Mouse (Mus musculus) liver, postnatal 0 days (tissue): ENCODE results near the gene Chst4. TPM values are rescaled to one million over a fixed set of nuclear protein-coding genes. Genes with fewer than 3 reads are reported as not detected.
"Not testable (repeated sequence)": the region's sequence is repeated elsewhere in the genome, so short reads cannot be mapped to it uniquely, and the experiment has no call there.

Experiments used
- ATAC-seq: fragments of 200-750 bp; cut with Nextera tagmentation; 2 replicates; pipeline ENCODE4 v1.8.0; 2017; ENCODE audit warnings: mild to moderate bottlenecking, moderate library complexity
- DNase-seq: peaks from one replicate; pipeline ENCODE4 v3.0.0-alpha.2; 2016
- H3K27ac ChIP-seq: fragments of 300-500 bp; sonication (generic); 2 replicates; pipeline ENCODE4 v1.5.1; 2014; ENCODE audit warnings: antibody characterized with exemption, moderate library complexity, mild to moderate bottlenecking, low read depth
- H3K27me3 ChIP-seq: fragments of 300-500 bp; sonication (generic); 2 replicates; pipeline ENCODE4 v1.6.1; 2014; ENCODE audit warnings: low read length, control low read depth, mixed read lengths; ENCODE audit not compliant: insufficient read depth
- H3K36me3 ChIP-seq: fragments of 300-500 bp; sonication (generic); replicated peaks from 2 replicates; pipeline ENCODE4 v1.6.1; 2014; ENCODE audit warnings: mild to moderate bottlenecking, control low read depth, low read length, moderate library complexity, mixed read lengths; ENCODE audit not compliant: insufficient read depth
- H3K4me1 ChIP-seq: fragments of 300-500 bp; sonication (generic); 2 replicates; pipeline ENCODE4 v1.6.1; 2014; ENCODE audit warnings: antibody characterized with exemption, mild to moderate bottlenecking, control low read depth; ENCODE audit not compliant: insufficient read depth
- H3K4me2 ChIP-seq: fragments of 300-500 bp; sonication (generic); 2 replicates; pipeline ENCODE4 v1.6.1; 2014; ENCODE audit warnings: low read depth, mild to moderate bottlenecking, low read length, moderate library complexity, mixed read lengths
- H3K4me3 ChIP-seq: fragments of 300-500 bp; sonication (generic); 2 replicates; pipeline ENCODE4 v1.5.1; 2014; ENCODE audit warnings: low read depth, low read length
- H3K9ac ChIP-seq: fragments of 300-500 bp; sonication (generic); replicated peaks from 2 replicates; pipeline ENCODE4 v1.6.1; 2014; ENCODE audit warnings: mild to moderate bottlenecking, moderate library complexity
- H3K9me3 ChIP-seq: fragments of 300-500 bp; sonication (generic); 2 replicates; pipeline ENCODE4 v1.6.1; 2016; ENCODE audit warnings: mild to moderate bottlenecking, control low read depth, low read length, mixed read lengths
- CTCF ChIP-seq: sonication (generic); IDR thresholded peaks from 2 replicates; pipeline ENCODE4 v1.5.1; 2016; ENCODE audit warnings: antibody characterized with exemption, low read depth
- EP300 ChIP-seq: IDR thresholded peaks from 2 replicates; pipeline ENCODE4 v1.6.1; 2016; ENCODE audit warnings: antibody characterized with exemption, low read depth, mild to moderate bottlenecking
- WGBS: fragments of 180-500 bp; shearing (Covaris S2); extraction: QIAGEN DNeasy Blood & Tissue Kit; methylation state at CpG from one replicate; pipeline ENCODE4 v1.1.7; 2014; ENCODE audit not compliant: insufficient replicate concordance; 5-methylcytosine and 5-hydroxymethylcytosine counted together
- polyA plus RNA-seq: library from polyadenylated mRNA; unstranded; fragments of >200 nt; fragmentation: Nextera tagmentation; extraction: Ambion mirVana; gene quantifications from 2 replicates; pipeline ENCODE4 v1.2.1, GENCODE M21; 2015

The Chst4 gene
- polyA plus RNA-seq, 1 experiment from 2014 or later, result 0.13 TPM

DNA sequence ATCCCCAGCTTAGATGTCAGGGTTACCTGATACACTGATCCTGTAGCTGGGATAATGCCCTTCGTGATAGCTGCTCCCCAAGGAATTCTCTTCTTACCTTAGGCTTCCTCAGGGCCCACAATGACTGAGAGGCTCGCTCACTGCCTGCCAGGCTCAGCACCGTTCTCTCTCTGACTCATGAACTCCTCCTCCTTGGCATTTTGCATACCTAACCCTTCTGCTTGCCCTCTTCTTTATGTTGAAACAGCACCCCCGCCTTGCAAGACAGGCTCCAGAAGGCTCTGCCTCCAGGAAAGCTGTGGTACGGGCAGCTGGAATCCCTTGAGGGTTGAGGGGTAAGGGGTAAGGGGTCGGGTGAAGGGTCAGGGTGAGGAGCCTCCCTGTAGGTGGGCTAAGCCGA lies 324 bp downstream of the Chst4 start:
- Histone ChIP-seq H3K4me3 (no peak overlapping the region), H3K4me2 (no peak overlapping the region), H3K9me3 (no peaks in the 10 kb centered on the region), H3K4me1 (no peaks in the 10 kb centered on the region), H3K27me3 (no peaks in the 10 kb centered on the region), H3K27ac (no peak overlapping the region), H3K9ac (no peak overlapping the region), H3K36me3 (no peaks in the 10 kb centered on the region)
- no peak for ATAC-seq
- WGBS, result 44% methylated on average over 7 of the region's 7 CpGs
- TF ChIP-seq EP300 (no peak), CTCF (no peak)
- no peak for DNase-seq

- Histone ChIP-seq H3K4me2 (no peak overlapping the region), H3K9me3 (no peaks in the 10 kb centered on the region), H3K9ac (no peak overlapping the region), H3K27me3 (no peaks in the 10 kb centered on the region), H3K4me3 (no peak overlapping the region), H3K4me1 (no peaks in the 10 kb centered on the region), H3K36me3 (no peaks in the 10 kb centered on the region), H3K27ac (no peak overlapping the region)
- WGBS, result 59% methylated on average over 2 of the region's 2 CpGs
- ATAC-seq (no peak), DNase-seq (no peak)
- TF ChIP-seq CTCF (no peak), EP300 (no peak)
Observed at GRCm38 (mm10) chr8:110036156-110036555, 3.4 kb downstream of the Chst4 start.

- 70% methylated on average over 4 of the region's 4 CpGs for WGBS
- Histone ChIP-seq H3K4me2 (no peak overlapping the region), H3K9ac (no peak overlapping the region), H3K9me3 (no peaks in the 10 kb centered on the region), H3K4me3 (no peak overlapping the region), H3K27me3 (no peaks in the 10 kb centered on the region), H3K36me3 (no peaks in the 10 kb centered on the region), H3K4me1 (no peaks in the 10 kb centered on the region), H3K27ac (no peak overlapping the region)
- TF ChIP-seq CTCF, result no peak
- no peak for TF ChIP-seq EP300
- DNase-seq (no peak), ATAC-seq (no peak)
Observed at GRCm38 (mm10) chr8:110034331-110034730, 5.2 kb downstream of the Chst4 start.

GRCm38 (mm10) chr8:110033771-110034170 lies 5.8 kb downstream of the Chst4 start:
- H3K9ac ChIP-seq, H3K4me3 ChIP-seq, H3K4me1 ChIP-seq, H3K27me3 ChIP-seq, H3K36me3 ChIP-seq, H3K9me3 ChIP-seq, H3K4me2 ChIP-seq, H3K27ac ChIP-seq, ATAC-seq, DNase-seq: not testable (repeated sequence)
- 39% methylated on average over 8 of the region's 8 CpGs for WGBS

DNA sequence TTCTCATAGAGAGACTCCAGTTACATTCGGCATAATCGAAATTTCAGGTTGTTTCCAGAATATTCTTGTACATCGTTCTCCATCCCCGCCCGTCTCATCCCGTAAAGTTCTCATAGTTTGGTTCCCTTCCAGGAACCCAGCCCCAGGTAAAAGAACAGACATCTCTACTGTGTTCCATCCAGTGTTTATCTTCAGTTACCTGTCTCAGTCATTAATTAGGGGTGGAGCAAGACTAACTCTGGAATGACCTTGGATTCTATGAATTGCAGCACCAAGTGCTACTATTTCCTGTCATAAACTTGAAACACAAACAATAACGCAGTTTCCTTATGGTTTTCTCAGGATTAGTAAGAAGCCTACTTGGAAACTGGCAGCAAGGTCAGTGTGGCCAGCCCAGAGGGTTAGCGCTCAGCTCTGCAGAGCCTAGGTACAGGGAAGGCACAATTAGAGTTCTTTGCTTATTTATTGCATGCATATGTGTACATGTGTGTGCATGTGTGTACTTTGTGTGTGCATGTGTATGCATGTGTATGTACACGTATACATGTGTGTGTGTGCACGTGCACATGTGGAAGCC lies 16.7 kb downstream of the Chst4 start:
- H3K36me3 ChIP-seq, result no peaks in the 10 kb centered on the region
- no peaks in the 10 kb centered on the region for H3K9me3 ChIP-seq
- no peak overlapping the region for H3K4me3 ChIP-seq
- WGBS, result 83% methylated on average over 10 of the region's 10 CpGs
- H3K4me2 ChIP-seq, result no peak overlapping the region
- no peak overlapping the region for H3K9ac ChIP-seq
- no peaks in the 10 kb centered on the region for H3K27me3 ChIP-seq
- ATAC-seq (no peak), DNase-seq (no peak)
- H3K4me1 ChIP-seq, result no peaks in the 10 kb centered on the region
- H3K27ac ChIP-seq, result no peak overlapping the region
- TF ChIP-seq EP300 (no peak), CTCF (no peak)

DNA sequence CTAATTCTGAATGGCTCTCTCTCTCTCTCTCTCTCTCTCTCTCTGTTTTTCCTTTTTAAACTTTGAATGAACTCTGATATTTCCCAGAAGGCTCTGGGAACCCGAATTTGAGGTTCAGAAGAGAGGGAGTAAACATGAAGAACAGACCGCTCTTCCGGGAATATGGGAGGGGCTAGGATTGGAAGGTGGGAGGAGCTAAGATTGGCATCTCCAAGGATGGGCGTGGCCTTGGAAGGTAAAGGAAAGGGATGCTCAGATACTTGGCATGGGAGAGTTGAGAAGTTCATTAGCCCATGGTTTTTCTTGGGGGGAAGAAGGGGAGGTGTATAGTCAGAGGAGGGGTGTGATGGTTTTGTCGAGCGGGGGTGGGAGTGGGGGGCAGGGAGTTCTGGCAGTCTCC lies 17.5 kb downstream of the Chst4 start:
- H3K4me2 ChIP-seq, result no peak overlapping the region
- no peak overlapping the region for H3K27ac ChIP-seq
- ATAC-seq, result no peak
- no peak overlapping the region for H3K9ac ChIP-seq
- TF ChIP-seq EP300, result no peak
- no peak for TF ChIP-seq CTCF
- H3K27me3 ChIP-seq, result no peaks in the 10 kb centered on the region
- no peaks in the 10 kb centered on the region for H3K4me1 ChIP-seq
- H3K4me3 ChIP-seq, result no peak overlapping the region
- whole genome bisulfite sequencing, result 57% methylated on average over 6 of the region's 6 CpGs
- no peaks in the 10 kb centered on the region for H3K36me3 ChIP-seq
- no peak for DNase-seq
- H3K9me3 ChIP-seq, result no peaks in the 10 kb centered on the region

DNA sequence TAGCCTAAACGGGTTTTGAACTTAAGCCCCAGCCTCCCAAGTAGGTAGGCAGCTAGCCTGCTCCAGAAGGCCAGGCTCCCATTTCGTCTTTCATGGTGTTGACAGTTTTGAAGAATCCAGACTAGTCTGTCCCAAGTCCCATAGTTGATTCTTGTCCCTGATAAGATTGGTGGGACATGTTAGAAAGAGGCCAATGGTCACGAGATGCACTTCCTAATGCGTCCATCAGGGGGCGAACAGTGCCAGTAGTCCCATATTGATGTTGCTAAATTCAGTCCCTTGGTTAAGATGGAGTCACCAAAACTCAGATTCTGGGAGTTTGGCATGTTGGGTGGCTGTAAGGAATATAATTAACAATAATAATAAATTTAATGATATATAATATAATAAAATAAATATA lies 28.7 kb downstream of the Chst4 start:
- DNase-seq, result peak; percentile 71
- Histone ChIP-seq H3K9me3 (no peaks in the 10 kb centered on the region), H3K4me1 (no peaks in the 10 kb centered on the region), H3K9ac (no peak overlapping the region), H3K27me3 (no peaks in the 10 kb centered on the region), H3K4me3 (no peak overlapping the region), H3K27ac (no peak overlapping the region), H3K4me2 (no peak overlapping the region), H3K36me3 (no peaks in the 10 kb centered on the region)
- 30% methylated on average over 5 of the region's 5 CpGs for WGBS
- ATAC-seq, result peak; percentile 36; the same call in 1 of the 2 replicates
- TF ChIP-seq EP300, result no peak
- peak; percentile 86 for TF ChIP-seq CTCF
